Mouse (Mus musculus) kidney, adult 18-20 months (tissue): ENCODE data around the gene Ddb2.

Experiments
- DNase-seq: peaks from one replicate; pipeline ENCODE4 v3.0.0; 2021

The Ddb2 gene

DNA sequence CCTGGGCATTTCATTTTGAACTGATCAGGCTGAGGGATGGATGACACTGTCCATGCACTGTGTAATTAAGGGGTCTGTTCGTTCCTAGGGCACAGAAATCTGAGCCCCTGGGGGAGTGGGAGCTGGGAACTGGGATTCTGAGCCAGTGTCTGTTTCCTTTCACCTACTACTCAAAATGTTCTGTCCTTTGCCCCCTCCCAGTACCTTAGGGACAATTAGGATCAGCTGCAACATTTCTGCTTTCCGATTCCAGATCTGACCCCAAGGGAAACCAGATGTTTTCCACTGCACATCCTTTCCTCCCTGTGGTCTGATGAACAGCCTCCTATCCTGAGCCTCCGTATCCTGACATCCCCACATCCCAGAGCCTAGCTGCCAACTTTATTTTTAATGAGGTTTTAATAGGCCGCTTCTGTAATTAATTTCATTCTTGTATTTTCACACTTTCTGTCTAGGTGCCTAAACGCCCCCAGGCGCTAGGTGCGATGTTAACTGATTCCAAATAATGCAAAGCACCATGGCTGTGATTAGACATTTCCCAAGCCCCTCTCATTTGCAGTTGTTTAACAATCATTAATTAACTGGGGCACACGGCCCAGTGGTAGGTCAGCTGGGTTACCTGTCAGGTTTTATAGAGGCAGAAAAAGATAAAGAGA is 18.1 kb upstream of the Ddb2 start:
- no peak for DNase-seq

DNA sequence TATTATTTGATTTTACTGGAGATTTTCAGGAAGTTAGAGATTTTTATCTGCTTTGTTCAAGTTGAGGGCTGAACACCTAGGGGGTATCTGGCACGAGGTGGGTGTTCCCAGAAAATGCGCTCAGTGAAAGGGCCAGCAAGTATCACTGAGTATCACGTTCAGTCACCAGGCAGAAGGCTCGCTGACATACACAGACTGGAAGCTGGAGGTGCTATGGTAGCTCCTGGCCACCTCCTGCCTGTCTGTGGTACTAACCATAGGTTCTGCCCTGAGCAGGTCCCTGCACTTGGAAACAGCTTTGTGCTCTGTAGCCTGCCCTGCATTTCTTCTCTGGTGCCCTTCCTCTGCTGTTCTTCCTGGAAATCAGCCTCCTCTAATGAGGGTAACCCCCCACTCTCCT is 15.7 kb upstream of the Ddb2 start:
- DNase-seq, result no peak

DNA sequence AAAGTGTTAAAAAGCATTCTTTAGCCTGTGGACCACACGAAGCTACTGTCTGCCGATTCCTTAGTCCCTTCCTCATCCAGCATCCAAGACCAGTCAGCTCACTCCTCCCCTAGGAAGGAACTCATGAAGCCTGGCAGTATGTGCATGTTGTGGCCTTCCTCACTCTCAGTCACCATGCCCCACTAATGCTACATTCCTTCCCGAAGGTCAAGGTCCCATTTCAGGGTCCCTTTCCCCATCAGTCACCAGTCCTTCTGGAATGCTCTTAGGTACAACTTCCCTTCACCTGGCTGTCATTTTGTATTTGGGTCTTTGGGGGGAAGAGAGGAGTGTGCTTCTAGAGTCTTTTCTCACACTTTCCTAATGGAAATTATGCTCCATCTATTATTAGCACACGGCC is 15.2 kb upstream of the Ddb2 start:
- DNase-seq, result no peak

DNA sequence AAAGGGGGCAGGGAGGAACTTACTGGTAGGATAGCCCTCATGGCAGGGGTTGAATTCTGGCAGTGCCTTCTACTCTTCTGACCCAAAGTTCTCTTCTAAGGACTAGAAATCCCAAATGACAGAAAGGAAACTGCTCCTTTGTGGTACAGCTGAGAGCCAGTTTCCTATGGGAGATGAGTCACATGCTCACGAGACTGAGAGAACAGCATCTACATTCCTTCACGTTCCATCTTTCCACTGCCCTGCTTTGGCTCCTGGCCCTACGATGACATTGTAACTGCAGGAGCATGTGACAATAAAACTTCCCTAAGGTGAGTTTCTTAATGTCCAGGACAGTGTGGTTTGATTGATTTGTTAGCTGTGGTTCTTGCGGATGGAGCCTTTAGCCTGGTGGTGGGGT is 11.6 kb upstream of the Ddb2 start:
- no peak for DNase-seq

DNA sequence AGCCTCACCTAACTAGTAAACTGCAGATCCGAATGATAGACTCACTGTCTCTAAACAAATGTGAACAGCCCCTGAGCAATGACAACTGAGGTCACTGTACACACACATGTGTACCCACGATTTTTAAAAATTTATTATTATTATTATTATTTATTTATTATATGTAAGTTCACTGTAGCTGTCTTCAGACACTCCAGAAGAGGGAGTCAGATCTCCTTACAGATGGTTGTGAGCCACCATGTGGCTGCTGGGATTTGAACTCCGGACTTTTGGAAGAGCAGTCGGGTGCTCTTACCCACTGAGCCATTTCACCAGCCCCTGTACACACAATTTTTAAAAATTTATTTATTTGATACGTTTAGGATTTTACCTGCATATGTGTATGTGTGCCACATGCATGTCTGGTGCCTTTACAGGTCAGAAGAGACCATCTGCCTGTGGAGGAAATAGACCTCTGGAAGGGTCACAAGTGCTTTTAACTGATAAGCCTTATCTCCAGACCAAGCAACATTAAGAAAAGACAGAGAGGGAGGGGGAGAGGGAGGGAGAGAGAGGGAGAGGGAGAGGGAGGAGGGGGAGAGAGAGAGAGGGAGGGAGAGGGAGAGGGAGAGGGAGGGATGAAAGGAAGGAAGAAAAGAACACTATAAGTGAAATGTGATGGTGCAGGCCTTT is 7.9 kb upstream of the Ddb2 start:
- DNase-seq, result no peak

DNA sequence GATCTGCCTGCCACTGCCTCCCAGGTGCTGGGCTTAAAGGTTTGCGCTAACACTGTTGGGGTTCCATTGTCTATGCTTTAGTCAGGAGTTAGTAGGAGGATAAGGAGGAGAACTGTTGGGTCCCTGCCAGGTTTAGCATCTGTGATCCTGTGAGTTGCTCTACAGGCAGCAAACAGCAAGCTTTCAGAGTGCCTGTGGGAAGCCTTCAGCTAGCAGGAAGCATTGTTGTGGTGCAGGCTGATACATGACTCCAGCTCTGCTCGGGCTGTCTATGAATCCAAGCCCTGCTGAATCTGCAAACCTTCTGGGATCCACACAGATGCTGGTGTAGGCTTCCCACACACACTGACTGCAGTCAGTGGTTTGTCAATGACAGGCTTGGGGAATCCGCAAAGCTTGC is 6.6 kb upstream of the Ddb2 start:
- DNase-seq, result no peak

DNA sequence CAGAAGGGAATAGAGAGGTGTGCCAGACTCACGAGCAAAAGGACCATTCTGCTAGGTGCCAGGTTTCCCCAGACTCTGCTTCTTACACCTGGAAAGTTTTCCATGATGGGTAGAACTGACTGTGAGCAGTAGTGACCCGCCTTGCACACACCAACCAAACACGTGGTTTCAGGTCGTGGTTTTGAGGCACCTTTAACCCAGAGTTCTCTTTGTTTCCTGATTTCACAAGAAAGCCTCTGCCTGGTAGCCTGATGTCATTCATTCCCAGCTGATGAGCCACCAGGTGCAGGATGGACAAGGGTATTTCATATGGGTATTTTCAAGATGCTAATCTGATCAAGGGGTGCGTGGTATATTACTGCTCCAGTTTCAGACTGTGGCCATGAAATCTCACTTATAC is 5.8 kb upstream of the Ddb2 start:
- no peak for DNase-seq

DNA sequence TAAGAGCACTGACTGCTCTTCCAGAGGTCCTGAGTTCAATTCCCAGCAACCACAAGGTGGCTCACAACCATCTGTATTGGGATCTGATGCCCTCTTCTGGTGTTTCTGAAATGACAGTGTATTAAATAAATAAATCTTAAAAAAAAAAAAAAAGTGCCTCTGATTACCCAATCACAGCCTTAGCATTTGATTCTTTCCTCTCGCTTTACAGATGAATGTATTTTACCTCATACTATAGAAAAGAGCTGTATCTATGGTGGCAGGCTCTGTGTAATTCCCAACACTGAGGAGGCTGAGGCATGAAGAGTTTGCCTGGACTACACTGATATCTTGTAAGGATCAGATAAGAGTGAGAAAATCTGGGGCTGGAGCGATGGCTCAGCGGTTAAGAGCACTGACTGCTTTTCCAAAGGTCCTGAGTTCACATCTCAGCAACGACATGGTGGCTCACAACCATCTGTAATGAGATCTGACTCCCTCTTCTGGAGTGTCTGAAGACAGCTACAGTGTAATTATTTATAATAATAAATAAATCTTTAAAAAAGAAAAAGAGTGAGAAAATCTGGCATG is 814 bp upstream of the Ddb2 start:
- DNase-seq, result peak; percentile 18

DNA sequence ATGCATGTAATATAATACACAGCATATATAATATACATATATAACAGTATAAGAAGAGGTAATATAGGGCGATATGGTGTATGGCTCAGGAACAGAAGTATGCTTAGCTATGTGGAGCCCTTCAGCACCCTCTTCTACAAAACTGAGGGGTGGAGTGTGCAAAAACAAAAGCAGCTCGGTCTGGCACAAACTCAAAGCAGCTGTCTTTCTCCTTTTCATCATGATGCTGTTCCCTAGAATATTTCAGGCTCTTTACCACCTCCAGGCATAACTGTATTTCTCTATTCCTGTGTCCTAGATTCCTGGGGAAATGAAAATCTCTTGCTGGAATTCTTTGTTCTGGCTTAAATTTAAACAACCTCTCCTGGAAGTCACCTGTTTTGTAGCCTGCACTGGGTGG is 7.0 kb downstream of the Ddb2 start:
- no peak for DNase-seq

DNA sequence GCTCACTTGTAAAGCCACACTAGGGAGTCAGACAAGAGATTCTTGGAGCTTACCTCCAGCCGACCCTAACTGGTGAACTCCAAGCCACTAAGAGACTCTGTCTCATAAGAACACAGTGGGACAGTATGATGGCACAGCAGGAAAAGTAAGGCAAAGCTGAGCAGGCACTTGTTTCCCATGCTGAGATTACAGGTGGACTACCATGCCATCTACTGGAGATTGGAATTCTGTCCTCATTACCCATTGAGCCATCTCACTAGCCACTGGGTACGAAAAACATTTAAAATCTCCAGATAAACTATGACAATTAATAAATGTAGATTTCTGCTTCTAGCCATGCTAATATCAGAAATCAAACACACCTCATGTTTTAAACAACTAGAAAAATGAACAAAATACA is 13.2 kb downstream of the Ddb2 start:
- DNase-seq, result no peak

DNA sequence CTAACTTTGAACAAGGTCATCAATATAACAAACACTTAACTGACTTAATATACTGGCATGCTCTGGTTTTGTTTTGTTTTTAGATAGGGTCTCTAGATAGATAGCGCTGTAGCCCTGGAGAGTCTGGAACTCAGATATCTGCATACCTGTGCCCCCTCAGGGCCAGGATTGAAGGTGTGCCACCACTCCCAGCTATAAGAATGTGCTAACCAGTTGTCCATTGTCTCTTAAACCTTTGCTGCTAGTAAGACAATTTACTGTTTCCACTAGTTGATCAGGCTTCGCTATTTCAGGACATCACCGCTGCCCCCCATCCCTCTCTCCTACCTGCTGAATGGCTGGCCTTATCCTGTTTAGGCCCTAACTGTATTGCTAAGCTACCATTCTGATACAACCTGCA is 16.3 kb downstream of the Ddb2 start:
- DNase-seq, result no peak

DNA sequence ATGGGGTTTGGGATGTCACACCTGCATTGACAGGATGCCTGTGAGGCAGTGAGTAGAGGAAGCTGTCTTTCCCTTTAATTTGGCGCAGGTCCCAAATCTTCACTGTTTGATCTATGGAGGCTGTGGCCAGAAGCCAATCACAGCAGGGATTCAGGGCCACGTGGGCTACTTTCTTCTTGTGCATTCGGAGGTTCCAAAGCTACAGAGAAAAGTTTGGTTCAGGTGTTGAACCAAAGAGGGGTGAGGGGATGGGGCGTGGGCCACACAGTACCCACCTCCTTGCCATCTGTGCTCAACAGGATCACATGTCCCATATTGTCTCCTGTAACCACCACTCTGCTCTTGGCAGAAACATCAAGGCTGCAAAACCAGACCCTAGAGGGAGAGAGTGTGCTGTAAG is 19.8 kb downstream of the Ddb2 start:
- DNase-seq, result no peak

DNA sequence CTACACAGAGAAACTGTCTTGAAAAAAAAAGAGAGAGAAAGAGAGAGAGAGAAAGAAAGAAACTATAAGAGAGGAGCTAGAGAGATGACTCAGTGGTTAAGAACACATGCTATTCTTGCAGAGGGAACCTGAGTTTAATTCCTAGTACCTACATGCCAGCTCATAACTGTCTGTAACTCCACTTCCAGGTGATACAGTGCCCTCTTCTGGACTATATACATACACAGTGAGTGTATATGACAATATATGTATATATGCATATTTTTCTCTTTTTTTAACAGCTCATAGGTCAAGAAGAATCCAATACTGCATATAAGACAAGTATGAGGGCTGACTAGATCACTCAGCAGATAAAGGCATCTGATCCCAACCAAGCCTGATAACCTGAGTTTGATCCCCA is 23.5 kb downstream of the Ddb2 start:
- DNase-seq, result no peak

DNA sequence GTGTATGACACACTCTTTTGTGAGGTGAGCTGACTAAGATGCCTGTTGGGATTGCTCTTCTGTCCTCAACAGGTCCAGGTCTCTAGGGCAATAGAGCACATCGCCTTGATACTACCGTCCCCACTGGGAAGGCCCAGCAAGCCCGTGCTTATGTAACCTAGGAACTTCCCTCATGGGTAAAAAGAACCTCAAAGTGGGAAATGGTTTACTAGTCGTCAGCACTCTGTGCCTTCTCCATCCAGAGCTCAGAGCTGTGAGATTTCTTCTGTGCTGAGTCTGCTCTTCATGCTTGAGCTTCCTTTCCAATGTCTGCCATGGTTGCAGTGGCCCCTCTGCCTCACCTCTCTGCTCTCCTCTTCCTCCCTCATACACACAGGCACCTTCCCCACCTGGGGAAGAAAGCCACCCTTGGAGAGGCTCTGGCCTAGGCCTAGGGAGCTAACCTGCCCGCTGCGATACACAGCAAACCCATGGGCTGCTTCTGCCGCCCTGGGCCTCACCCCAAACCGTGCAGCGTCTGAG is 30.5 kb downstream of the Ddb2 start:
- no peak for DNase-seq

DNA sequence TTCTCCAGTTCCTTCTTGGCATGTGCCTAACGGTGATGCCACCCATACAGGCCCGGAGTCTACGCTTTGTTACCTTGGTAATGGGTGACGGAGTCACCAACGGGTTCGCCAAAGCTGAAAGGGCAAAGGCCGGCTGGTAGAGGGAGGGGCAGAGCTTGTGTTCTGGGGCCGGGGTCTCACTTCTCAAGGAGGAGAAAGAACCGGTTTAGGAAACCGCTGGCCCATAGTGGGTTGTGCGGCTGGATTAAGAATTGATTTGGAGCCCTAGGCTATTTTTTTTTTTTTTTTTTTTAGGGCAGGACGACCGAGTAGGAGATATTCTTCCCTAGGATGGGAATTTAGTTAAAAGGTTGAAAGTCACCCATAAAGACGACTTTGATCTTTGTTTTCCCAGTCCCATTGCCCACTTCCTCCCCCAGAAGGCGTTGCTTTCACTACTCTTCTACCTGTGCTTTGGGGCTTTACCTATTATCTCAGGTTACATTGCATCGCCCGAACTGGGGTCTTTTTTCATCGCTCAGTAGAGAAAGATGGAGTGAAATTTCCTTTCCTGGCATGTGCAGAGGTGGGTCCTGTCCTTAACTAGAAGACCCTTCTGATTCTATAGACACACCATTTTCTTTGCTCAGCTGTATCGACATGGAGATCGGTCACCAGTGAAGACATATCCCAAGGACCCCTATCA is 33.7 kb downstream of the Ddb2 start:
- DNase-seq, result no peak

DNA sequence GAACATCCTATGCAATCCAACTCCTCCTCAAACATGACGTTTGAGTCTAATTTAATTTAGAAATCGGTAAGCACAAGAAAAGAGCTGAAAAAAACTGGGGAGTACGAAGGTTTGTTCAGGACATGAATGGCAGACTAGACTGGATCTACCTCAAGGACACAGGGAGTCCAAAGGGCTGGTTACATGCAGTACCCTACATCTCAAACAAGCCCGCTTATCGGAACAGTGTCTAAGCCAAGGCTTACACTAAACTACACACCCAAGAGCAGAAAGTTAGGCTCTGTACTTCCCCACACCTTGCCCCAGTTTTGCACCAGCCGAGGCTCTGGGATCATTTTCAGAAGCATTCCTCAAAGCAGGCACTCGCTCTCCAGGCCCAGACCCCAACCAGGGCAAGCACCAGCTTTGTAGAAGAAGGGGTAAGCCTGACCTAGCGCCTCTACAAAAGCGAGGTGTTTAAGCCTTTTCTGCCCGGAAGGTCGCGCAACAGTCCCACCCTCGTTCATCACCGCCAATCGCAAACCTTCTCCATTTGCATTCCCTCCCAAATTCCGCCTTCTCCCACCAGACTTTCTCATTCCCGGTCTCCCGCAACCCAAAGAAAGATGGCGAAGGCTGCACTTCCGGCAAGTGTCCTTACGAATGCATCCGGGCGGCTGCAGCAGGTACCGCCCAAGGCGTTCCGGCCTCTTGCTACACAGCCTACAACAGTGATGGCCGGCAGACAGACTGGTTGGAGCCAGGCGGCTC is 34.4 kb downstream of the Ddb2 start, which contains the start of the genes Nr1h3 and Acp2:
Gene Nr1h3, minus strand, starts transcription at position 613 of the 750 bp plus-strand sequence.
Gene Acp2, plus strand, starts transcription at position 664 of the 750 bp plus-strand sequence.
- peak; percentile 97 for DNase-seq

DNA sequence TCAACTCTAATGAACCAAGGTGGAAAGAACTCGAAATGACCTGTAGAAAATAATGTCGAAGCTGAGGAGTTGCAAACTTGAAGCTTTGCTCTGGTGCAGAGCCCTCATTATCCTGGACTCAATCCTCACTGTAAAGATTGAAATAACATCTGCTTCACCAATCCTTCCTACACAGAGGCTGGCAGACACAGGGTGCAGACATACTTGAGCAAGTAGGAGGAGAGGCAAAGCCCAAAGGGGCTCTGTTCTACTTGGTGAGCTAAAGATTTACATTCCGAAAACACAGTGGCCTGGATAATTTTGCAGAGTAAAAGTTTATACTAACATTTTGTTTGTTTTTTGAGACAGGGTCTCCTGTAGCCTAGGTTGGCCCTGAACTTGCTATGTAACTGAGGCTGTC is 37.9 kb downstream of the Ddb2 start:
- DNase-seq, result no peak

DNA sequence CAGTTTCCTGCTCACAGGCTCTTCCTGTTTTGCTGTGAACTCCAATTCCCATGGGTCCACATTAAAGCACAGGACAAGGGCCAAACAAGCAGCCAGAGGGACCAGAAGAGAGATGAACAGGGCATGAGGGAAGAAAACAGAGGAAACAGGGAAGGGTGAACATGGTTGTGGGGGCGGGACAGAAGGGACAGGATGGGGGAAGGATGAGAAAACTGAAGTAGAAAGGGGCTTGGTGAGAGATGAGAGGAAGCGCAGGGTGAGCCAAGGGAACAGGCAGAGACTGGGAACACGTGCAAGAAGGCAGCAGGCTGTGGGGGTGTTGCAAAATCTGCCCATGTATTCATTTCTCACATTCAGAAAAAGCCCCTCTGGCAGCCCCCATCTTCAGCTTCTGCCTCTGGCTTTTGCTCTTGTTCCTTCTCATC is 40.2 kb downstream of the Ddb2 start:
- DNase-seq, result peak; percentile 24

DNA sequence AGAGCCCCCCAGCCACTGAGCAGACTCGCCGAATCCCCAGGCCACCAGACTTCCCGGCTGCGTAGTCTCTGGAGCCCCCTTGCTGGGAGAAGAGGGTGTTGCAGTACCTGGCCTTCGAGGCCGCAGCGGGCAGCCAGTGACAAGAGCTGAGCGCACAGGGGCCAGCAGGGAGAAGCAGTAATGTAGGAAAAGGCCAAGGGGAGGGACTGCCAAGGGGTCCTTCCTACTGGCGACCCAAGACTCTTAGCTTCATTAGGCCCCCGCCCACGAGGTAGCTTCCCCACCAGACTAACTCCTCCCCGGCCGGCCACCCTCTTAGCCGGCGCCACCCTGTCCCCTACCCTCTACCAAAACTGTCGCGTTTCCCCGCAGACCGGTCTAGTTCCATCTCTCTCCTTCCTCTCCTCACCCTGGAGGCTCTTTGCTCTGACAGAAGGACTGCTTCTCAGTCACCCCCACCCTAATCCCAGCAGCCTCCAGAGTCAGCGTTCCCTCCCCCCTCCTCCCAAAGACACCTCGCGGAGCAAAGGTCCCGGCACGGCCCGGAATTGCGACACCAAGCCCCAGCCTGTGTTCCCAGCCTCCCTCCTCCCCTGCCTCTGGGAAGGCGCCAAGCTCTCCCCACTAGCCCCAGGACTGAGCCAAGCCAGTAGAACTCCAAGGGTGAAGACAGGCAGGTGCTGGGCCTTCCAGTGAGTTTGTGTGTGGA is 42.0 kb downstream of the Ddb2 start:
- peak; percentile 89 for DNase-seq

DNA sequence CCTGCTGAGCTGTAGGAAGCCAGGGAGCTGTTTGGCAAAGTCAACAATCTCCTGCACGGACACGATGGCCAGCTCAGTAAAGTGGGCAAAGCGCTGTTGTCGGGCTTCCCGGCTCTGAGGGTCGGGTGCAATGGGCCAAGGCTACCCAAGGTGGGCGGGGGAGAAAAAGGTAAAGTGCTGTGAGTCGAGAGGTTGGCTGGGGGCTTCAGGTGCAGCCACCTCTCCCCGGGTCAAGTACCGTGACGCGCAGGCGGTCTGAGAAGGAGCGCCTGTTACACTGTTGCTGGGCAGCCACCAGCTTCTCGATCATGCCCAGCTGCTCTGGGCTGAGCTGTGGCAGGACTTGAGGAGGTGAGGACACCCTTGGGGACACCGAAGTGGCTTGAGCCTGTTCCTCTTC is 46.3 kb downstream of the Ddb2 start:
- no peak for DNase-seq

DNA sequence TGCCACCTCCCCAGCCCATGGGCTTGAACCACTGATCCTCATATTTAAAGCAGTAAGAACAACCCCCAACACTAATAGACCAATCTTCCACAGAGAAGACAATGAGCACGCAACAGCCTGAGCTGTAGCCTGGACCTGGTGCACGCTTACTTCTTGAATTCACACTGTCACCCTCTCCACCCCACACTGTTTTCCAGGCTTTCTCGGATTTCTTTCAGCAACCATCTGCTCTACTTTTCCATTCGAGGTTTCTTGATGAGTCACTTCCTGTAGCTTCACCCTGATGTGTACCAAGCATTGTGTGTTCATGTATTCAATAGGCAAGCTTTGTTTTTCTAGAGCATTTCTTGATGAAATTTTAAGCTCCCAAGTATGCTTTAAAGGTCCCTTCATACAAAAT is 49.4 kb downstream of the Ddb2 start:
- no peak for DNase-seq

DNA sequence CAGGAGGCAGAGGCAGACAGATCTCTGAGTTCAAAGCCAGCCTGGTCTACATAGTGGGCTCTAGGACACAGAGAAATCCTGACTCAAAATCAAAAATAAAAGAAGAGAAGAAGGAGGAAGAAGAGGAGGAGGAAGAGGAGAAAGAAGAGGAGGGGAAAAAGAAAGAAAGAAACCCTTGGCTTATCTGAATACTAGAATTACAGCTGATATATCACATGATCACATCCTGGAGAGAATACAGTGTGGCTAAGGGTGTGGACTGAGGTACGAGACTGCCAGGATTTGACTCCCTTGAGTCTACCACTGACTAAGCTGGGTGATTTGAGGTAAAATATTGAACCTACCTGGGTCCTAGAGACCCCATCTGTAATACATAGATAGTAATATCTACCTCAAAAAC is 50.6 kb downstream of the Ddb2 start:
- no peak for DNase-seq
